Mouse (Mus musculus) ES-E14 (cell line): ENCODE results near the gene Lamc1.

Experiments
- CHD2 ChIP-seq: IDR thresholded peaks from 2 replicates; pipeline ENCODE4 v1.6.1; 2014; ENCODE audit warnings: mild to moderate bottlenecking, low read depth, low read length, inconsistent platforms
- HCFC1 ChIP-seq: IDR thresholded peaks from 2 replicates; pipeline ENCODE4 v1.6.1; 2012; ENCODE audit warnings: low read length, inconsistent platforms, borderline replicate concordance; ENCODE audit not compliant: insufficient read depth
- MAFK ChIP-seq: IDR thresholded peaks from 2 replicates; pipeline ENCODE4 v1.6.1; 2014; ENCODE audit warnings: mild to moderate bottlenecking, low read depth, low read length, inconsistent platforms; ENCODE audit not compliant: insufficient read depth
- ZC3H11A ChIP-seq: IDR thresholded peaks from 2 replicates; pipeline ENCODE4 v1.6.1; 2012; ENCODE audit warnings: low read depth, mild to moderate bottlenecking, inconsistent platforms, low read length, borderline replicate concordance
- ZNF384 ChIP-seq: IDR thresholded peaks from 2 replicates; pipeline ENCODE4 v1.6.1; 2012; ENCODE audit warnings: low read depth, low read length, inconsistent platforms

GRCm38 (mm10) chr1:153321404-153321803 is 11.2 kb downstream of the Lamc1 start:
- no peak for TF ChIP-seq ZC3H11A
- TF ChIP-seq HCFC1: no peak
- TF ChIP-seq MAFK: no peak
- no peak for TF ChIP-seq CHD2
- no peak for TF ChIP-seq ZNF384
